Mouse (Mus musculus): ENCODE data around the gene Eps15. TPM values are rescaled to one million over a fixed set of nuclear protein-coding genes. Genes with fewer than 3 reads are reported as not detected.

Gene Eps15
- total and polyA plus RNA-seq, 2 experiments, result 5.5 to 29.6 TPM

GRCm38 (mm10) chr4:109342783-109343485 is 62.9 kb downstream of the Eps15 start:
- H3K27me3 ChIP-seq (ENCODE audit: control insufficient read depth, insufficient read depth, low read length), result no peaks in the 10 kb centered on the region
- no peak overlapping the region for H3K9ac ChIP-seq (ENCODE audit: low read depth, low read length)
- H3K27ac ChIP-seq (replicated peaks; ENCODE audit: insufficient read depth, low read depth, low read length), result no peak overlapping the region
- H3K36me3 ChIP-seq (ENCODE audit: control insufficient read depth, insufficient read depth, low read length), result peaks cover 10% of the 10 kb centered on the region
- H3K4me1 ChIP-seq (ENCODE audit: control insufficient read depth, insufficient read depth, low read length), result no peaks in the 10 kb centered on the region
- TF ChIP-seq POLR2A (IDR thresholded peaks at IDR 0.05; ENCODE audit: extremely low read depth, insufficient read depth, low read length) (no peak), CTCF (IDR thresholded peaks at IDR 0.05; ENCODE audit: low read depth, low read length) (no peak)
- 70% methylated on average over 4 of the region's 4 CpGs for WGBS
- peak; percentile 44 for DNase-seq (ENCODE audit: extremely low read depth, low read depth, low spot score)
- H3K79me2 ChIP-seq (ENCODE audit: control insufficient read depth, insufficient read depth, low read length), result no peaks in the 10 kb centered on the region
- H3K4me3 ChIP-seq (ENCODE audit: insufficient read depth, low read depth, low read length), result no peak overlapping the region

GRCm38 (mm10) chr4:109343909-109344308 is 63.8 kb downstream of the Eps15 start:
- no peaks in the 10 kb centered on the region for H3K27me3 ChIP-seq (ENCODE audit: control insufficient read depth, insufficient read depth, low read length)

GRCm38 (mm10) chr4:109378107-109378506 is 98.0 kb downstream of the Eps15 start:
- TF ChIP-seq CTCF (IDR thresholded peaks at IDR 0.05; ENCODE audit: low read depth, low read length) (no peak), POLR2A (IDR thresholded peaks at IDR 0.05; ENCODE audit: extremely low read depth, insufficient read depth, low read length) (no peak)
- H3K4me1 ChIP-seq (ENCODE audit: control insufficient read depth, insufficient read depth, low read length), result no peaks in the 10 kb centered on the region
- H3K27ac ChIP-seq (replicated peaks; ENCODE audit: insufficient read depth, low read depth, low read length), result no peak overlapping the region
- no peaks in the 10 kb centered on the region for H3K79me2 ChIP-seq (ENCODE audit: control insufficient read depth, insufficient read depth, low read length)
- H3K4me3 ChIP-seq (ENCODE audit: insufficient read depth, low read depth, low read length), result no peak overlapping the region
- H3K36me3 ChIP-seq (ENCODE audit: control insufficient read depth, insufficient read depth, low read length), result peaks cover 38% of the 10 kb centered on the region
- H3K27me3 ChIP-seq (ENCODE audit: control insufficient read depth, insufficient read depth, low read length), result no peaks in the 10 kb centered on the region
- H3K9ac ChIP-seq (ENCODE audit: low read depth, low read length), result no peak overlapping the region
- DNase-seq (ENCODE audit: extremely low read depth, low read depth, low spot score), result no peak
- WGBS, result 95% methylated on average over 1 of the region's 1 CpGs

More at GRCm38 (mm10) chr4:109343909-109344308, 63.8 kb downstream of the Eps15 start:
- Histone ChIP-seq H3K9ac (ENCODE audit: low read depth, low read length) (no peak overlapping the region), H3K4me1 (ENCODE audit: control insufficient read depth, insufficient read depth, low read length) (no peaks in the 10 kb centered on the region), H3K27ac (replicated peaks; ENCODE audit: insufficient read depth, low read depth, low read length) (no peak overlapping the region), H3K4me3 (ENCODE audit: insufficient read depth, low read depth, low read length) (no peak overlapping the region), H3K36me3 (ENCODE audit: control insufficient read depth, insufficient read depth, low read length) (peaks cover 8% of the 10 kb centered on the region), H3K79me2 (ENCODE audit: control insufficient read depth, insufficient read depth, low read length) (no peaks in the 10 kb centered on the region)
- 96% methylated on average over 5 of the region's 5 CpGs for WGBS
- no peak for TF ChIP-seq CTCF (IDR thresholded peaks at IDR 0.05; ENCODE audit: low read depth, low read length)
- no peak for TF ChIP-seq POLR2A (IDR thresholded peaks at IDR 0.05; ENCODE audit: extremely low read depth, insufficient read depth, low read length)
- DNase-seq (ENCODE audit: extremely low read depth, low read depth, low spot score), result no peak

GRCm38 (mm10) chr4:109382457-109382856 is 102.4 kb downstream of the Eps15 start:
- no peaks in the 10 kb centered on the region for H3K79me2 ChIP-seq (ENCODE audit: control insufficient read depth, insufficient read depth, low read length)
- no peak overlapping the region for H3K4me3 ChIP-seq (ENCODE audit: insufficient read depth, low read depth, low read length)
- no peak overlapping the region for H3K9ac ChIP-seq (ENCODE audit: low read depth, low read length)
- H3K27me3 ChIP-seq (ENCODE audit: control insufficient read depth, insufficient read depth, low read length), result no peaks in the 10 kb centered on the region
- H3K36me3 ChIP-seq (ENCODE audit: control insufficient read depth, insufficient read depth, low read length), result peaks cover 35% of the 10 kb centered on the region
- 88% methylated on average over 2 of the region's 2 CpGs for WGBS
- no peak for DNase-seq (ENCODE audit: extremely low read depth, low read depth, low spot score)
- H3K27ac ChIP-seq (replicated peaks; ENCODE audit: insufficient read depth, low read depth, low read length), result no peak overlapping the region
- H3K4me1 ChIP-seq (ENCODE audit: control insufficient read depth, insufficient read depth, low read length), result no peaks in the 10 kb centered on the region
- TF ChIP-seq POLR2A (IDR thresholded peaks at IDR 0.05; ENCODE audit: extremely low read depth, insufficient read depth, low read length) (no peak), CTCF (IDR thresholded peaks at IDR 0.05; ENCODE audit: low read depth, low read length) (no peak)

- no peak overlapping the region for H3K4me3 ChIP-seq (ENCODE audit: insufficient read depth, low read depth, low read length)
- H3K9ac ChIP-seq (ENCODE audit: low read depth, low read length), result no peak overlapping the region
- H3K36me3 ChIP-seq (ENCODE audit: control insufficient read depth, insufficient read depth, low read length), result peaks cover 32% of the 10 kb centered on the region
- TF ChIP-seq CTCF (IDR thresholded peaks at IDR 0.05; ENCODE audit: low read depth, low read length) (no peak), POLR2A (IDR thresholded peaks at IDR 0.05; ENCODE audit: extremely low read depth, insufficient read depth, low read length) (no peak)
- no peaks in the 10 kb centered on the region for H3K4me1 ChIP-seq (ENCODE audit: control insufficient read depth, insufficient read depth, low read length)
- WGBS, result 96% methylated on average over 4 of the region's 4 CpGs
- no peak overlapping the region for H3K27ac ChIP-seq (replicated peaks; ENCODE audit: insufficient read depth, low read depth, low read length)
- H3K79me2 ChIP-seq (ENCODE audit: control insufficient read depth, insufficient read depth, low read length), result no peaks in the 10 kb centered on the region
- no peaks in the 10 kb centered on the region for H3K27me3 ChIP-seq (ENCODE audit: control insufficient read depth, insufficient read depth, low read length)
- DNase-seq (ENCODE audit: extremely low read depth, low read depth, low spot score), result no peak
These were observed 105.5 kb downstream of the Eps15 start for GRCm38 (mm10) chr4:109385599-109385998.

GRCm38 (mm10) chr4:109393229-109393779 is 113.2 kb downstream of the Eps15 start:
- H3K9ac ChIP-seq (ENCODE audit: low read depth, low read length), result no peak overlapping the region
- no peaks in the 10 kb centered on the region for H3K79me2 ChIP-seq (ENCODE audit: control insufficient read depth, insufficient read depth, low read length)
- no peak overlapping the region for H3K27ac ChIP-seq (replicated peaks; ENCODE audit: insufficient read depth, low read depth, low read length)
- no peak for TF ChIP-seq POLR2A (IDR thresholded peaks at IDR 0.05; ENCODE audit: extremely low read depth, insufficient read depth, low read length)
- no peak for TF ChIP-seq CTCF (IDR thresholded peaks at IDR 0.05; ENCODE audit: low read depth, low read length)
- WGBS, result 72% methylated on average over 6 of the region's 6 CpGs
- no peak overlapping the region for H3K4me3 ChIP-seq (ENCODE audit: insufficient read depth, low read depth, low read length)
- no peaks in the 10 kb centered on the region for H3K27me3 ChIP-seq (ENCODE audit: control insufficient read depth, insufficient read depth, low read length)
- H3K36me3 ChIP-seq (ENCODE audit: control insufficient read depth, insufficient read depth, low read length), result peaks cover 8% of the 10 kb centered on the region
- no peaks in the 10 kb centered on the region for H3K4me1 ChIP-seq (ENCODE audit: control insufficient read depth, insufficient read depth, low read length)
- no peak for DNase-seq (ENCODE audit: extremely low read depth, low read depth, low spot score)
